In genomic region chr2:103664341-103664740, GRCm38 (mm10) we compare ENCODE assay signal across 25 mouse cellular contexts.
DNase-seq lines count a peak whose midpoint lies in the region; TF ChIP-seq lines count a peak whose summit lies in the region.
"Had no signal": no experiment of that assay in that cellular context is flagged by ENCODE, and none has a peak within 500 bp of the region (broad histone marks: within the 10 kb centered on the region; RNA-seq: fewer than 3 reads in every experiment).

No protein-coding gene starts in this region.

- no peak overlapping the region for H3K27ac ChIP-seq in layer of hippocampus, adult 2 months
- H3K27ac ChIP-seq: embryonic facial prominence, embryonic 13.5 days; embryonic facial prominence, embryonic 15.5 days; forebrain, embryonic 10.5 days; forebrain, embryonic 13.5 days; forebrain, embryonic 15.5 days had no signal

- H3K4me3 ChIP-seq in layer of hippocampus, adult 2 months: no peak overlapping the region
- H3K4me3 ChIP-seq: embryonic facial prominence, embryonic 13.5 days; embryonic facial prominence, embryonic 15.5 days; erythroblast, embryonic 14.5 days; forebrain, embryonic 10.5 days; forebrain, embryonic 13.5 days; forebrain, embryonic 15.5 days had no signal

- no peak for TF ChIP-seq CTCF in layer of hippocampus, adult 2 months (conservative IDR thresholded peaks at IDR 0.05)

- peak; percentile 38 to 67 for DNase-seq in thymus, adult 18-20 months
- DNase-seq in thymus, postnatal 0 days (ENCODE audit: low spot score): peak; percentile 60
- peak; percentile 77 for DNase-seq in thymus, postnatal 14 days
- peak; percentile 55 to 67 for DNase-seq in thymus, postnatal 36 days
- no peak for DNase-seq in layer of hippocampus, adult 2 months (ENCODE audit: low spot score in 2 of 2)
- DNase-seq in cerebellum, postnatal 36 days: no peak
- no peak for DNase-seq in kidney, postnatal 4 days
- no peak for DNase-seq in T-cell, adult 2 months (ENCODE audit: low spot score)
- DNase-seq: adrenal gland, adult 8-10 months; adrenal gland, postnatal 14 days; adrenal gland, postnatal 36 days; B cell, adult 2 months; cerebellum, adult 11-12 months; cerebellum, adult 2 months; cerebellum, adult 9-10 months; cerebellum, postnatal 10 days; cerebellum, postnatal 25 days; embryo, embryonic 11 days; forebrain, postnatal 0 days had no signal

Comparison
In these comparisons a context has a peak if more than half of its experiments do, and no peak if none do; other contexts are left out.
1. DNase-seq: peak in thymus, adult 18-20 months (2 of 2), thymus, postnatal 0 days (single experiment), thymus, postnatal 14 days (single experiment) and thymus, postnatal 36 days (2 of 2); none in layer of hippocampus, adult 2 months (0 of 2), cerebellum, postnatal 36 days (0 of 2), kidney, postnatal 4 days (0 of 2) and T-cell, adult 2 months (single experiment).